Mouse (Mus musculus) brown adipose tissue, adult 24 weeks (tissue): ENCODE measurements around the gene Gp1bb. TPM values are rescaled to one million over a fixed set of nuclear protein-coding genes. Genes with fewer than 3 reads are reported as not detected.

Experiments used
- H3K27ac ChIP-seq: fragments of 200-500 bp; replicated peaks from 2 replicates; pipeline ENCODE4 v1.5.1; 2012; ENCODE audit warnings: low read depth, mild to moderate bottlenecking, low read length
- H3K4me1 ChIP-seq: fragments of 200-500 bp; 2 replicates; pipeline ENCODE4 v1.6.1; 2012; ENCODE audit warnings: low read length, mixed read lengths; ENCODE audit not compliant: control insufficient read depth, insufficient read depth, insufficient read length
- H3K4me3 ChIP-seq: fragments of 200-500 bp; 2 replicates; pipeline ENCODE4 v1.5.1; 2012; ENCODE audit warnings: low read depth, mild to moderate bottlenecking, low read length, moderate library complexity; ENCODE audit not compliant: insufficient read depth
- polyA plus RNA-seq: library from polyadenylated mRNA; stranded (reverse); fragments of >200 nt; gene quantifications from 2 replicates; pipeline ENCODE4 v1.2.4, GENCODE M21; 2012; ENCODE audit not compliant: missing spikeins, insufficient read depth, insufficient read length

The Gp1bb gene
- polyA plus RNA-seq, 1 experiment: not detected

DNA sequence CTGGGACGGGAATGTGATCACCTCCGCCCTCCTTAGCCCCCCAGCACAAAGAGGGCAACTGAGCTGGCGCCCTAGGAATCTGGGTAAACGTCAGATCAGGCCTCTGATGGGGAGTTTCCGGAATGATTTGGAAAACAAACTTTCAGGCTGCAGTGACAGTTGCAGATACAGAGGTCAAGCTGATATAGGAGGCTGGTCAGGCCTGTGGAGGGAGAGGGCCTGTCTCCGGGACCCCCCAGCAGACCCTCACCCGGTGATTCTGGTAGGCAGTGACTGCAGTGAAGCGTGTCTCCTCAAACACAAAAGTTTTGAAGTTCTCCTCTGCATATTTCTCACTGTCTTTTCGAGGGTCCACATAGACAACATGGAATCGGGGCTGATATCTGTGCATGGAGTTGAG, 39.0 kb downstream of the Gp1bb start:
- Histone ChIP-seq H3K4me1 (no peaks in the 10 kb centered on the region; the same call in none of the 2 replicates), H3K4me3 (no peak overlapping the region), H3K27ac (no peak overlapping the region)

DNA sequence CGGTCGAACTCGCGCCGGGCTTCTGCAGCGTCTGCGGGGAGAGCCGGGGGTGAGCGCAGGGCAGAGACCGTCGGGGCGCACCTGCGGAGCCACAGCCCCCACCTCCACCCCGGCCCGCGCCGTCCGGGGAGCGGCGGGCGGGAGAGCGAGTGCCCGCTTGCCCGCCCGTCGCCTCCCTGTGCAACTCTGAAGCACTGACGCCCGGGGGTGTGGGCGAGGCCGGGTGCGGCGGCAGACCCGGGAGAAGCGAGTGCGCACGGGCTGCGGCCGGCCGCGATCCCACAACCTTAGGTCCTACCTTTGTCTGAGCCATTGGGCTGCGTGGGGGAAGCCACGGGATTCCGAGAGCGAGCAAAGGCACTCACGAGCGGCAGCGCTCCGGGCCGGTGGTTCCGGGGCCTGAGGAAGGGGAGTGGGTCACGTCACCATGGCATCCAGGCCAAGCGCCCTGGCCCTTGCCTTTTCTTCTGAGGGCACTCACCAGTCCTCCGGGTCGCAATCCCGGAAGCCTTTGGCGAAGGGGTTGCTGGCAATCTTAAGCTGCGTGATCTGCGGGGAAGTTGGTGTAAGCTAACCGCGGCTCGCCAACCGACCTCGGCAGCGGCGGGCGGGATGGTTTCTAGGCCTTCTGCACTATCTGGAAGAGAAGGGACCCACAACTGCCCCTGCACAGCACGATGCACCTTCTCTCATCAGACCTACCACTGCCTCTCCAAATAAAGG, 39.6 kb downstream of the Gp1bb start:
- Histone ChIP-seq H3K4me3 (peak overlapping the region; percentile 50), H3K4me1 (no peaks in the 10 kb centered on the region; the same call in none of the 2 replicates), H3K27ac (no peak overlapping the region)

DNA sequence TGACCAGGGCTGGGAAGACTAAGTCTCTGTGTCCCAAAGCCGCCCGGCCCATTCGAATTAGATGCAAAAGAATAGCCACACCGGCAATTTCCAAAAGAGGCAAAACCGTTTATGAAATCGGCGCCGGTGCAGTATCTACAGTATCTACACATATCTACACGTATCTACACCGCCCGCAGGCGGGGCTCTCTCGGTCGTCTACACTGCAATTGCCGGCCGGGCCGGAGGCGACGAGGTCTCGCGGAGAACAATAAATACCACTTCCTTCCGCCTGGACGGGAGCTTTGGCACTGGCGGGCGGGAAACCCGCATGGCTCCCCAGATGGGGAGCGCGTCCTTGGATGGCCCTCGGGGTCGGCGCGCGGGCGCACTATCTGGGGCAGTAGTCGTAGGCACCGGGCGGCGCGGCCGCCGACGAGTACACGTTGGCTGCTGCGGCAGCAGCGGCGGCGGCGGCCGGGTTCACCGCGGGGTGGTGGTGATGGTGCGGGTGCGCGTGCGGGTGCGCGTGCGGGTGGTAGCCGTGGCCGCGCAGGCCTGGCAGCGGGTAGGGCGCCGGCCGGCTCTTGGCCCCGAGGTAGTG, 40.5 kb downstream of the Gp1bb start:
- no peaks in the 10 kb centered on the region; the same call in none of the 2 replicates for H3K4me1 ChIP-seq
- peak overlapping the region; percentile 50 for H3K4me3 ChIP-seq
- H3K27ac ChIP-seq: no peak overlapping the region

- peak overlapping the region; percentile 50 for H3K4me3 ChIP-seq
- no peaks in the 10 kb centered on the region; the same call in none of the 2 replicates for H3K4me1 ChIP-seq
- no peak overlapping the region for H3K27ac ChIP-seq
Measured at GRCm38 (mm10) chr16:18581050-18581622, 41.1 kb downstream of the Gp1bb start.

- no peak overlapping the region for H3K27ac ChIP-seq
Measured at GRCm38 (mm10) chr16:18580389-18580788, 41.8 kb downstream of the Gp1bb start.

DNA sequence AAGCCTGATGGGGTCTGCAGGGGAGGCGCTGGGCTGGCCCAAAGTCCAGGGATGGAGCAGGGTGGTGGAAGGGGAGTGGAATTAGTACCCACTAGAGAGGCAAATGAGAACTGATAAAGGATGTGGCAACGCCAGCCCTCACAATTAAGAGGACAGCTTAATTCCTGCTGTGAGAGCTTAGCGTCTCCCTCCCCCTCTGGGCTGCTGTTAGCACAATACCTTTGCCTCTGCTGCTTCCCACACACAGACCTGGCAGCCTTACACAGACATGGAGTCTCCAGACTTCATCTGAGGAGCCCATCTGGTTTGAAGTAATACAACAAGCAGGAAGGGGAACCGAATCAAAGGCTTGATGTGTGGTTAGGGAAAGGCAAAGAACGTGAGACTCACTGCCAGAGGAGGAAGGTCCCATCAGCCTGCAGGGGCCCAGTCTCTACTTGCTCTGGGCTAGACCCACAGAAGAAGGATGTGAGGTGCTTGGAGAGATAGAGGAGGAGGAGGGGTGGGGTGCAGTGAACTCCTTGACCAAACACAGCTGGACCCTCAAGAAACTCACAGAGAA, 44.5 kb downstream of the Gp1bb start:
- Histone ChIP-seq H3K27ac (no peak overlapping the region), H3K4me3 (no peak overlapping the region)

More at GRCm38 (mm10) chr16:18580389-18580788, 41.8 kb downstream of the Gp1bb start:
- Histone ChIP-seq H3K4me3 (no peak overlapping the region), H3K4me1 (no peaks in the 10 kb centered on the region; the same call in none of the 2 replicates)

DNA sequence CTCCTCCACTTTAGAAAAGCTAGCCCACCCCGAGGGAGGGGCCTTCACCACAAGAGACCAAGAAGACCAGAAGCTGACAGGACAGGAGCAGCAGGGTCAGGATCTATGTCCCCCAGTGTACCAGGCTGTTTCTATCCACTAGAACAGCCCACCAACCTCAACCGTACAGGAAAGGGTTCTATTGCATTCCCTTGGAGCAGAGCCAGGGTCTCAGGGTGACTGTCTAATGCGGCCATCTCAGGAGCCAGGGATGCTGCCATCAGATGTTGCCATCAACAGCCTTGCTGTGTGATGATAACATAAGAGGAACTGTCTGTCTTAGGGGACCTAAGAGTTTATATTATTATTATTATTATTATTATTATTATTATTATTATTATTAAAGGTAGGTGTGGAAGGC, 45.1 kb downstream of the Gp1bb start:
- Histone ChIP-seq H3K4me3 (no peak overlapping the region), H3K4me1 (no peaks in the 10 kb centered on the region; the same call in 1 of the 2 replicates), H3K27ac (no peak overlapping the region)

More for the DNA sequence above, 44.5 kb downstream of the Gp1bb start:
- H3K4me1 ChIP-seq: no peaks in the 10 kb centered on the region; the same call in none of the 2 replicates

GRCm38 (mm10) chr16:18574196-18574595, 48.0 kb downstream of the Gp1bb start:
- H3K4me3 ChIP-seq: no peak overlapping the region
- no peak overlapping the region for H3K27ac ChIP-seq
- H3K4me1 ChIP-seq: no peaks in the 10 kb centered on the region; the same call in 1 of the 2 replicates

Other genes starting within 250 kb of the Gp1bb start
- gene Txnrd2, start 196.0 kb downstream of the Gp1bb start, polyA plus RNA-seq: 77.6 and 92.5 TPM in 2 replicates
- 452 and 497 TPM in 2 replicates for gene Comt, start 195.6 kb downstream of the Gp1bb start, polyA plus RNA-seq
- gene Gnb1l, start 123.7 kb downstream of the Gp1bb start, polyA plus RNA-seq: 4.3 and 6.1 TPM in 2 replicates
- not detected in 2 replicates for gene Rtl10, start 123.5 kb downstream of the Gp1bb start, polyA plus RNA-seq
- not detected in 2 replicates for gene Tbx1, start 31.7 kb downstream of the Gp1bb start, polyA plus RNA-seq
- not detected in 2 replicates for gene Gm49601, start 4.0 kb upstream of the Gp1bb start, polyA plus RNA-seq
- 3.3 and 7.1 TPM in 2 replicates for gene Sept5, start 7.6 kb upstream of the Gp1bb start, polyA plus RNA-seq
- gene Cldn5, start 154.4 kb upstream of the Gp1bb start, polyA plus RNA-seq: 36.1 and 37.1 TPM in 2 replicates
- gene Ufd1, start 189.4 kb upstream of the Gp1bb start, polyA plus RNA-seq: 75.6 and 91.2 TPM in 2 replicates
- gene Cdc45, start 189.6 kb upstream of the Gp1bb start, polyA plus RNA-seq: 4.8 and 5.6 TPM in 2 replicates
- gene 2510002D24Rik, start 214.2 kb upstream of the Gp1bb start, polyA plus RNA-seq: 23.0 and 25.6 TPM in 2 replicates
- gene Gm28539, start 214.2 kb upstream of the Gp1bb start, polyA plus RNA-seq: 0.63 TPM in 1 of 2 replicates, not detected in the other